Comparison of ENCODE assay signal across 14 mouse cellular contexts in genomic region chr2:115468471-115468909, GRCm38 (mm10).
DNase-seq lines count a peak whose midpoint lies in the region; ATAC-seq lines count a peak whose summit lies in the region.
"Had no signal": no experiment of that assay in that cellular context is flagged by ENCODE, and none has a peak within 500 bp of the region (broad histone marks: within the 10 kb centered on the region; RNA-seq: fewer than 3 reads in every experiment).

No protein-coding gene starts in this region.

- no peak for DNase-seq in forebrain, embryonic 11.5 days (ENCODE audit: low spot score)
- no peak for DNase-seq in forebrain, embryonic 10.5 days (ENCODE audit: extremely low spot score, low spot score)
- peak; percentile 19 for DNase-seq in kidney, postnatal 10 days
- DNase-seq in kidney, postnatal 14 days = no peak
- DNase-seq in Muller cell, postnatal 12 days (ENCODE audit: inconsistent ontology term) = peak; percentile 91
- DNase-seq in right cerebral cortex, postnatal 14 days = no peak
- DNase-seq: adrenal gland, adult 2 months; layer of hippocampus, postnatal 36 days; left cerebral cortex, postnatal 4 days; lung, adult 18-20 months; thymus, postnatal 4 days had no signal

- ATAC-seq in forebrain, embryonic 11.5 days (replicated peaks; ENCODE audit: low FRiP score) = peak; percentile 68
- no peak for ATAC-seq in limb, embryonic 13.5 days (ENCODE audit: low FRiP score, low read depth)
- no peak for ATAC-seq in erythroblast, adult 5-6 weeks (replicated peaks; ENCODE audit: low FRiP score, poor library complexity, severe bottlenecking)

- H3K27me3 ChIP-seq in forebrain, embryonic 11.5 days (ENCODE audit: control insufficient read depth, insufficient read depth, low read length) = no peaks in the 10 kb centered on the region
- no peaks in the 10 kb centered on the region for H3K27me3 ChIP-seq in forebrain, embryonic 10.5 days (ENCODE audit: poor library complexity, severe bottlenecking)
- H3K27me3 ChIP-seq in limb, embryonic 13.5 days = peaks cover 17% of the 10 kb centered on the region; the same call in 1 of the 2 replicates
- H3K27me3 ChIP-seq: heart, embryonic 13.5 days had no signal

- WGBS in forebrain, embryonic 11.5 days = 31% methylated on average over 7 of the region's 7 CpGs
- WGBS in forebrain, embryonic 10.5 days = 47% methylated on average over 7 of the region's 7 CpGs
- 17% methylated on average over 7 of the region's 7 CpGs for WGBS in limb, embryonic 13.5 days

- no peaks in the 10 kb centered on the region; the same call in 1 of the 2 replicates for H3K9me3 ChIP-seq in forebrain, embryonic 11.5 days (ENCODE audit: control insufficient read depth, low read length)
- H3K9me3 ChIP-seq in forebrain, embryonic 10.5 days = no peaks in the 10 kb centered on the region
- no peaks in the 10 kb centered on the region for H3K9me3 ChIP-seq in limb, embryonic 13.5 days
- H3K9me3 ChIP-seq: heart, embryonic 13.5 days had no signal

- H3K27ac ChIP-seq in forebrain, embryonic 11.5 days (ENCODE audit: low read depth, low read length) = no peak overlapping the region
- H3K27ac ChIP-seq in forebrain, embryonic 10.5 days = no peak overlapping the region
- no peak overlapping the region for H3K27ac ChIP-seq in limb, embryonic 13.5 days
- H3K27ac ChIP-seq: heart, embryonic 13.5 days had no signal

- 0 out of 2 replicates have a peak, but pooled peaks cover 2% of the 10 kb centered on the region for H3K4me1 ChIP-seq in forebrain, embryonic 11.5 days (replicated peaks; ENCODE audit: control insufficient read depth, insufficient read depth, low read length)
- H3K4me1 ChIP-seq in forebrain, embryonic 10.5 days = peaks cover 41% of the 10 kb centered on the region
- peaks cover 12% of the 10 kb centered on the region for H3K4me1 ChIP-seq in limb, embryonic 13.5 days
- H3K4me1 ChIP-seq: heart, embryonic 13.5 days had no signal

- no peak overlapping the region for H3K4me2 ChIP-seq in forebrain, embryonic 11.5 days (ENCODE audit: low read depth, low read length, severe bottlenecking)
- H3K4me2 ChIP-seq in limb, embryonic 13.5 days (replicated peaks) = peak overlapping the region; percentile 39; the same call in 1 of the 2 replicates
- H3K4me2 ChIP-seq: heart, embryonic 13.5 days had no signal

- no peaks in the 10 kb centered on the region for H3K36me3 ChIP-seq in forebrain, embryonic 11.5 days (ENCODE audit: control insufficient read depth, insufficient read depth, low read length)
- no peaks in the 10 kb centered on the region for H3K36me3 ChIP-seq in forebrain, embryonic 10.5 days (replicated peaks)
- H3K36me3 ChIP-seq in limb, embryonic 13.5 days = no peaks in the 10 kb centered on the region
- H3K36me3 ChIP-seq: heart, embryonic 13.5 days had no signal

- H3K9ac ChIP-seq in forebrain, embryonic 11.5 days (ENCODE audit: low read length) = no peak overlapping the region
- H3K9ac ChIP-seq in limb, embryonic 13.5 days = no peak overlapping the region
- H3K9ac ChIP-seq: heart, embryonic 13.5 days had no signal

- no peak overlapping the region for H3K4me3 ChIP-seq in forebrain, embryonic 11.5 days (ENCODE audit: low read depth, low read length)
- H3K4me3 ChIP-seq in forebrain, embryonic 10.5 days = no peak overlapping the region
- H3K4me3 ChIP-seq in limb, embryonic 13.5 days = no peak overlapping the region
- H3K4me3 ChIP-seq: heart, embryonic 13.5 days had no signal

Comparison
In these comparisons a context has a peak if more than half of its experiments do, and no peak if none do; other contexts are left out.
1. DNase-seq: peak in kidney, postnatal 10 days (single experiment) and Muller cell, postnatal 12 days (single experiment); none in forebrain, embryonic 11.5 days (single experiment), forebrain, embryonic 10.5 days (single experiment), kidney, postnatal 14 days (single experiment) and right cerebral cortex, postnatal 14 days (single experiment).